Comparison of ENCODE assay signal across 13 mouse cellular contexts in genomic region chr11:76322939-76323338, GRCm38 (mm10).
DNase-seq lines count a peak whose midpoint lies in the region; ATAC-seq and TF ChIP-seq lines count a peak whose summit lies in the region.
"Had no signal": no experiment of that assay in that cellular context is flagged by ENCODE, and none has a peak within 500 bp of the region (broad histone marks: within the 10 kb centered on the region; RNA-seq: fewer than 3 reads in every experiment).

No protein-coding gene starts in this region.

- TF ChIP-seq EP300 in heart, adult 2 months (IDR thresholded peaks at IDR 0.05; ENCODE audit: insufficient read depth, low read depth, low read length): no peak

- intact Hi-C loops in heart, adult 2 months (cut with DNase I): no loop called here
- intact Hi-C loops in heart, postnatal 36 days (cut with DNase I): no loop called here

- peaks cover 2% of the 10 kb centered on the region; the same call in 1 of the 2 replicates for H3K79me2 ChIP-seq in heart, adult 2 months (replicated peaks; ENCODE audit: control insufficient read depth, insufficient read depth, low read length)

- WGBS in heart, adult 2 months: 52% methylated on average over 5 of the region's 5 CpGs
- 73% methylated on average over 5 of the region's 5 CpGs for WGBS in limb, embryonic 11.5 days

- no peak for TF ChIP-seq CTCF in heart, adult 2 months (IDR thresholded peaks at IDR 0.05)

- no peak overlapping the region for H3K4me2 ChIP-seq in limb, embryonic 11.5 days (ENCODE audit: low read depth, severe bottlenecking)

- H3K9ac ChIP-seq in heart, adult 2 months (ENCODE audit: low read depth, low read length): no peak overlapping the region
- 0 out of 2 replicates have a peak overlapping the region, but pooled peaks have one; percentile 3 for H3K9ac ChIP-seq in limb, embryonic 11.5 days (ENCODE audit: low read length)

- peaks cover 38% of the 10 kb centered on the region for H3K4me1 ChIP-seq in heart, adult 2 months (ENCODE audit: control insufficient read depth, insufficient read depth, low read length)
- peaks cover 59% of the 10 kb centered on the region for H3K4me1 ChIP-seq in limb, embryonic 11.5 days (ENCODE audit: control insufficient read depth, insufficient read depth, low read length)

- no peak overlapping the region for H3K4me3 ChIP-seq in heart, adult 2 months
- no peak overlapping the region for H3K4me3 ChIP-seq in limb, embryonic 11.5 days (ENCODE audit: low read depth, low read length)

- TF ChIP-seq POLR2A in heart, adult 2 months (IDR thresholded peaks at IDR 0.05; ENCODE audit: insufficient read depth, low read depth, low read length): no peak

- H3K27me3 ChIP-seq in heart, adult 2 months (ENCODE audit: control insufficient read depth, insufficient read depth, low read length): no peaks in the 10 kb centered on the region
- H3K27me3 ChIP-seq in limb, embryonic 11.5 days (ENCODE audit: control insufficient read depth, insufficient read depth, low read length): no peaks in the 10 kb centered on the region

- DNase-seq in heart, adult 2 months: peak; percentile 51
- no peak for DNase-seq in heart, postnatal 36 days
- peak; percentile 78 for DNase-seq in Muller cell, postnatal 12 days (ENCODE audit: inconsistent ontology term)
- DNase-seq in cerebellum, postnatal 14 days: peak; percentile 44 to 52
- no peak for DNase-seq in limb, embryonic 11.5 days (ENCODE audit: low spot score)
- no peak for DNase-seq in c-Kit-positive CD71-positive TER-119-positive erythroid progenitor cells, embryonic 14.5 days (ENCODE audit: low spot score)
- DNase-seq in testis, postnatal 14 days (ENCODE audit: low spot score): no peak
- DNase-seq in T-cell, adult 2 months (ENCODE audit: low spot score): no peak
- DNase-seq: adrenal gland, postnatal 25 days; left cerebral cortex, postnatal 4 days; right cerebral cortex, postnatal 4 days; thymus, adult 18-20 months had no signal

- ATAC-seq in limb, embryonic 11.5 days (ENCODE audit: insufficient number of reproducible peaks, low FRiP score, low TSS enrichment, low read depth): no peak

- H3K27ac ChIP-seq in heart, adult 2 months: peak overlapping the region; percentile 58
- no peak overlapping the region for H3K27ac ChIP-seq in limb, embryonic 11.5 days (replicated peaks; ENCODE audit: low read depth, low read length)
- H3K27ac ChIP-seq: macrophage had no signal

- no peaks in the 10 kb centered on the region; the same call in 1 of the 2 replicates for H3K9me3 ChIP-seq in limb, embryonic 11.5 days (ENCODE audit: control insufficient read depth, low read length)

- H3K36me3 ChIP-seq in heart, adult 2 months (ENCODE audit: control insufficient read depth, insufficient read depth, low read length): no peaks in the 10 kb centered on the region
- H3K36me3 ChIP-seq in limb, embryonic 11.5 days (ENCODE audit: control insufficient read depth, insufficient read depth, low read length): no peaks in the 10 kb centered on the region; the same call in 1 of the 2 replicates

Comparison
In these comparisons a context has a peak if more than half of its experiments do, and no peak if none do; other contexts are left out.
1. DNase-seq: peak in heart, adult 2 months (2 of 2), Muller cell, postnatal 12 days (single experiment) and cerebellum, postnatal 14 days (2 of 2); none in heart, postnatal 36 days (0 of 2), limb, embryonic 11.5 days (single experiment), c-Kit-positive CD71-positive TER-119-positive erythroid progenitor cells, embryonic 14.5 days (single experiment), testis, postnatal 14 days (single experiment) and T-cell, adult 2 months (single experiment).